Mouse (Mus musculus): Measurements from ENCODE around the gene Acap2. TPM values are rescaled to one million over a fixed set of nuclear protein-coding genes. Genes with fewer than 3 reads are reported as not detected.

Gene Acap2
- total and polyA plus RNA-seq, 3 experiments, result 31.5 to 47.4 (median 36.9) TPM

DNA sequence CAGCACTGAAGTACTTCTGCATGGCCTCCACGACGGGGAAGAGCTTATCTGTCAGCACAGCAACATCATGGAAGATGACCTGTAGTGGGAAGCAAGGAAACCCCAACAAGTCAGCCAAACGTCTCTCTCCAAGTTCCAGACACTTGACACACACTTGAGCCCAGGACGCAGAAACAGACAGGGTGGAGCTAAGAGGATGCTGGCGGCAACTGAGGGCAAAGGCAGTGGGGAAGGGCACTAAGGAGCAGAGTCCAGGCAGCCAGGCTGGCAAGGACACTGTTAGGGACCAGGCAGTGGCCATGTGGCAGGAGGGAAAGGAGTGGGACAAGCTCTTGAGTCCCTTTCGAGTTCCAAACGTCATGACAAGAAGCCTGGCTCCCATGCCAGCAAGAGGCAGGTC is 150.3 kb downstream of the Acap2 start:
- H3K79me2 ChIP-seq (replicated peaks; ENCODE audit: control insufficient read depth, extremely low read depth, insufficient read depth, poor library complexity, severe bottlenecking), result no peaks in the 10 kb centered on the region; the same call in 1 of the 2 replicates
- no peak overlapping the region for H3K4me3 ChIP-seq (replicated peaks in 1 of 3; ENCODE audit: low read depth in 2 of 3, low read length in 2 of 3, poor library complexity in 1 of 3)
- no peak overlapping the region for H3K4me2 ChIP-seq (ENCODE audit: insufficient read depth, low read depth, poor library complexity, severe bottlenecking)
- in situ Hi-C loops (cut with MboI; ENCODE audit: low pct_ligation_motif_present, low pct_unique_long_range_greater_than_20kb, low sequenced_read_pairs), result loop anchor here (10.0 to 25.0 kb wide), 3 partner anchors 166 to 788 kb away; partner anchors contain the start of gene Cpn2
- no peak overlapping the region for H3K9ac ChIP-seq (ENCODE audit: insufficient read depth, low read depth)
- dilution Hi-C loops (cut with MboI; ENCODE audit: extremely low pct_ligation_motif_present, extremely low pct_unique_long_range_greater_than_20kb, low sequenced_read_pairs), result no loop called here
- TF ChIP-seq MAFK (IDR thresholded peaks at IDR 0.05; ENCODE audit: insufficient replicate concordance, low read length) (no peak), POLR2AphosphoS2 (IDR thresholded peaks at IDR 0.05; ENCODE audit: low read depth, low read length) (no peak), TBP (conservative IDR thresholded peaks at IDR 0.05; ENCODE audit: low read depth, low read length) (no peak), USF2 (conservative IDR thresholded peaks at IDR 0.05; ENCODE audit: low read depth, low read length) (no peak), ZNF384 (IDR thresholded peaks at IDR 0.05; ENCODE audit: low read depth, low read length) (no peak), UBTF (IDR thresholded peaks at IDR 0.05; ENCODE audit: low read depth, low read length) (no peak), USF1 (IDR thresholded peaks at IDR 0.05; ENCODE audit: low read depth, low read length) (no peak), IRF4 (IDR thresholded peaks at IDR 0.05; ENCODE audit: low read depth, low read length) (no peak), PAX5 (IDR thresholded peaks at IDR 0.05; ENCODE audit: low read length) (no peak), RCOR1 (conservative IDR thresholded peaks at IDR 0.05; ENCODE audit: low read depth, low read length) (no peak), ZC3H11A (IDR thresholded peaks at IDR 0.05; ENCODE audit: low read depth, low read length) (no peak), EP300 (IDR thresholded peaks at IDR 0.05; ENCODE audit: low read length) (no peak), MYC (IDR thresholded peaks at IDR 0.05; ENCODE audit: low read depth, low read length) (no peak), MAZ (IDR thresholded peaks at IDR 0.05; ENCODE audit: low read depth, low read length) (no peak), CHD2 (IDR thresholded peaks at IDR 0.05; ENCODE audit: low read length) (no peak), E2F4 (IDR thresholded peaks at IDR 0.05; ENCODE audit: insufficient replicate concordance, low read depth, low read length) (no peak)
- no peaks in the 10 kb centered on the region for H3K9me3 ChIP-seq (replicated peaks; ENCODE audit: low read length)
- no peak overlapping the region for H3K27ac ChIP-seq (ENCODE audit: insufficient read depth, low read depth)
- no peaks in the 10 kb centered on the region for H3K27me3 ChIP-seq (replicated peaks)
- H3K4me1 ChIP-seq (ENCODE audit: control insufficient read depth in 1 of 2, insufficient read depth in 2 of 2), result peaks cover 25 to 70% of the 10 kb centered on the region in 2 experiments
- H3K36me3 ChIP-seq (replicated peaks in 1 of 2; ENCODE audit: control insufficient read depth in 1 of 2, insufficient read depth in 1 of 2, low read length in 1 of 2), result peaks cover 4 to 43% of the 10 kb centered on the region in 2 experiments
- no peak for DNase-seq (ENCODE audit: extremely low read depth)

DNA sequence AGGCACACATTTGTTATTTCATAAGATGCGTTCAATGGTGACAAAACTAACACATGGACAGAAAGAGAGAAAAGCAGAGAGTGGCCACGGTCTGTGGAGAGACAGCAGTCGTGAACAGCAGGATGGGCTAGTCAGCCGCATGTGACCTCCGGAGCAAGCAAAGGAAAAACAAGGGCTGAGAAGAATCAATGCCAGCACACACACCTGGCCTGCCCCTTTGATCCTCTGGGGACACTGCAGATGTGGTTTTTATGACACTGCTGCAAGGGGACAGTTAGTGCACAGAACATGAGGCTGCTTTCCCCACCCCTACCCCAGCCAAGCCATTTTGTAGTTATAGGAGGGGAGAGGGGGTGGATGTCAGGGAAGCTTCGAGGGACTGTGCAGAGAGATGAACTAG is 152.9 kb downstream of the Acap2 start:
- Histone ChIP-seq H3K9me3 (replicated peaks; ENCODE audit: low read length) (no peaks in the 10 kb centered on the region), H3K79me2 (replicated peaks; ENCODE audit: control insufficient read depth, extremely low read depth, insufficient read depth, poor library complexity, severe bottlenecking) (no peaks in the 10 kb centered on the region; the same call in 1 of the 2 replicates), H3K4me2 (ENCODE audit: insufficient read depth, low read depth, poor library complexity, severe bottlenecking) (no peak overlapping the region), H3K27ac (ENCODE audit: insufficient read depth, low read depth) (no peak overlapping the region), H3K36me3 (replicated peaks in 1 of 2; ENCODE audit: control insufficient read depth in 1 of 2, insufficient read depth in 1 of 2, low read length in 1 of 2) (peaks cover 4 to 38% of the 10 kb centered on the region in 2 experiments), H3K9ac (ENCODE audit: insufficient read depth, low read depth) (no peak overlapping the region), H3K27me3 (replicated peaks) (no peaks in the 10 kb centered on the region), H3K4me3 (replicated peaks in 1 of 3; ENCODE audit: low read depth in 2 of 3, low read length in 2 of 3, poor library complexity in 1 of 3) (no peak overlapping the region), H3K4me1 (ENCODE audit: control insufficient read depth in 1 of 2, insufficient read depth in 2 of 2) (peaks cover 25 to 90% of the 10 kb centered on the region in 2 experiments)
- peak; percentile 87 for DNase-seq (ENCODE audit: extremely low read depth)
- dilution Hi-C loops (cut with MboI; ENCODE audit: extremely low pct_ligation_motif_present, extremely low pct_unique_long_range_greater_than_20kb, low sequenced_read_pairs), result no loop called here
- in situ Hi-C loops (cut with MboI; ENCODE audit: low pct_ligation_motif_present, low pct_unique_long_range_greater_than_20kb, low sequenced_read_pairs), result no loop called here
- TF ChIP-seq BHLHE40 (IDR thresholded peaks at IDR 0.05; ENCODE audit: low read depth, low read length) (peak; percentile 87), MYC (IDR thresholded peaks at IDR 0.05; ENCODE audit: low read depth, low read length) (0 out of 2 replicates have a peak, but pooled peaks have one; percentile 17), ZMIZ1 (IDR thresholded peaks at IDR 0.05; ENCODE audit: low read depth, low read length) (no peak), MAX (IDR thresholded peaks at IDR 0.05; ENCODE audit: low read length) (peak; percentile 41), IRF4 (IDR thresholded peaks at IDR 0.05; ENCODE audit: low read depth, low read length) (no peak; the same call in 1 of the 2 replicates), ETS1 (conservative IDR thresholded peaks at IDR 0.05; ENCODE audit: low read depth, low read length) (peak; percentile 77), SMC3 (IDR thresholded peaks at IDR 0.05; ENCODE audit: low read depth, low read length) (no peak), HCFC1 (IDR thresholded peaks at IDR 0.05; ENCODE audit: low read depth, low read length) (no peak), GABPA (IDR thresholded peaks at IDR 0.05; ENCODE audit: insufficient replicate concordance, low read depth, low read length) (no peak), MAFK (IDR thresholded peaks at IDR 0.05; ENCODE audit: insufficient replicate concordance, low read length) (no peak), MXI1 (IDR thresholded peaks at IDR 0.05; ENCODE audit: low read depth, low read length) (peak; percentile 52; the same call in 1 of the 2 replicates), MEF2A (IDR thresholded peaks at IDR 0.05; ENCODE audit: borderline replicate concordance, low read depth, low read length) (peak; percentile 36; the same call in 1 of the 2 replicates), CHD1 (IDR thresholded peaks at IDR 0.05; ENCODE audit: low read depth, low read length) (no peak), TCF12 (IDR thresholded peaks at IDR 0.05; ENCODE audit: low read depth, low read length) (peak; percentile 83), EP300 (IDR thresholded peaks at IDR 0.05; ENCODE audit: low read length) (peak; percentile 54), MAZ (IDR thresholded peaks at IDR 0.05; ENCODE audit: low read depth, low read length) (0 out of 2 replicates have a peak, but pooled peaks have one; percentile 57), USF1 (IDR thresholded peaks at IDR 0.05; ENCODE audit: low read depth, low read length) (peak; percentile 38)

All from CH12.LX (cell line).